9 mouse cellular contexts compared by ENCODE assay signal in genomic region chr7:89370917-89371316, GRCm38 (mm10). TPM values are rescaled to one million over a fixed set of nuclear protein-coding genes. Genes with fewer than 3 reads are reported as not detected.
DNase-seq lines count a peak whose midpoint lies in the region; ATAC-seq and TF ChIP-seq lines count a peak whose summit lies in the region.
"Had no signal": no experiment of that assay in that cellular context is flagged by ENCODE, and none has a peak within 500 bp of the region (broad histone marks: within the 10 kb centered on the region; RNA-seq: fewer than 3 reads in every experiment).

No protein-coding gene starts in this region.

- H3K4me1 ChIP-seq in embryonic facial prominence, embryonic 14.5 days (ENCODE audit: control insufficient read depth, insufficient read depth, low read length): no peaks in the 10 kb centered on the region
- H3K4me1 ChIP-seq in embryonic facial prominence, embryonic 10.5 days: peaks cover 14% of the 10 kb centered on the region
- H3K4me1 ChIP-seq in thymus, adult 2 months (replicated peaks; ENCODE audit: control insufficient read depth, insufficient read depth, low read length): no peaks in the 10 kb centered on the region
- H3K4me1 ChIP-seq in heart, embryonic 11.5 days (ENCODE audit: control insufficient read depth, insufficient read depth, low read length): peaks cover 26% of the 10 kb centered on the region
- no peaks in the 10 kb centered on the region for H3K4me1 ChIP-seq in midbrain, postnatal 0 days (ENCODE audit: insufficient read depth, low read length)
- H3K4me1 ChIP-seq in forebrain, embryonic 10.5 days: peaks cover 11% of the 10 kb centered on the region

- H3K27me3 ChIP-seq in embryonic facial prominence, embryonic 14.5 days (replicated peaks; ENCODE audit: control insufficient read depth, insufficient read depth, low read length): no peaks in the 10 kb centered on the region
- H3K27me3 ChIP-seq in embryonic facial prominence, embryonic 10.5 days (replicated peaks; ENCODE audit: low read depth, poor library complexity, severe bottlenecking): no peaks in the 10 kb centered on the region
- no peaks in the 10 kb centered on the region for H3K27me3 ChIP-seq in thymus, adult 2 months (ENCODE audit: control insufficient read depth, insufficient read depth, low read length)
- H3K27me3 ChIP-seq in heart, embryonic 11.5 days (ENCODE audit: control insufficient read depth, insufficient read depth, low read length): no peaks in the 10 kb centered on the region
- H3K27me3 ChIP-seq in midbrain, postnatal 0 days (ENCODE audit: insufficient read depth, low read length): 0 out of 2 replicates have a peak, but pooled peaks cover 1% of the 10 kb centered on the region
- H3K27me3 ChIP-seq in forebrain, embryonic 10.5 days (ENCODE audit: poor library complexity, severe bottlenecking): no peaks in the 10 kb centered on the region
- H3K27me3 ChIP-seq: megakaryocyte, embryonic 14.5 days had no signal

- H3K36me3 ChIP-seq in embryonic facial prominence, embryonic 14.5 days (ENCODE audit: control insufficient read depth, insufficient read depth, low read length): no peaks in the 10 kb centered on the region
- H3K36me3 ChIP-seq in embryonic facial prominence, embryonic 10.5 days (replicated peaks): no peaks in the 10 kb centered on the region
- H3K36me3 ChIP-seq in thymus, adult 2 months (ENCODE audit: control insufficient read depth, insufficient read depth, low read length): no peaks in the 10 kb centered on the region
- H3K36me3 ChIP-seq in heart, embryonic 11.5 days (ENCODE audit: control insufficient read depth, insufficient read depth, low read length): no peaks in the 10 kb centered on the region
- no peaks in the 10 kb centered on the region for H3K36me3 ChIP-seq in midbrain, postnatal 0 days (ENCODE audit: insufficient read depth, low read length)
- H3K36me3 ChIP-seq in forebrain, embryonic 10.5 days (replicated peaks): no peaks in the 10 kb centered on the region

- no peak for ATAC-seq in embryonic facial prominence, embryonic 14.5 days (ENCODE audit: low read depth)
- no peak for ATAC-seq in heart, embryonic 11.5 days (replicated peaks; ENCODE audit: insufficient number of reproducible peaks, low FRiP score, low TSS enrichment)
- no peak for ATAC-seq in midbrain, postnatal 0 days (ENCODE audit: low FRiP score)

- peak; percentile 76 for DNase-seq in embryonic facial prominence, embryonic 14.5 days (ENCODE audit: low spot score)
- DNase-seq in embryonic facial prominence, embryonic 10.5 days (ENCODE audit: low spot score): no peak
- peak; percentile 8 for DNase-seq in thymus, adult 2 months
- DNase-seq in thymus, adult 18-20 months: no peak
- peak; percentile 44 for DNase-seq in layer of hippocampus, adult 11-12 months (ENCODE audit: low spot score)
- DNase-seq in midbrain, postnatal 0 days (ENCODE audit: low spot score): peak; percentile 41
- DNase-seq in forebrain, embryonic 10.5 days (ENCODE audit: extremely low spot score, low spot score): no peak

- no peak overlapping the region for H3K9ac ChIP-seq in embryonic facial prominence, embryonic 14.5 days (ENCODE audit: low read depth, low read length)
- H3K9ac ChIP-seq in heart, embryonic 11.5 days (ENCODE audit: low read depth, low read length): no peak overlapping the region
- H3K9ac ChIP-seq in midbrain, postnatal 0 days (replicated peaks; ENCODE audit: low read length, poor library complexity, severe bottlenecking): no peak overlapping the region

- H3K4me3 ChIP-seq in embryonic facial prominence, embryonic 14.5 days (ENCODE audit: low read depth, low read length): no peak overlapping the region
- no peak overlapping the region for H3K4me3 ChIP-seq in embryonic facial prominence, embryonic 10.5 days
- H3K4me3 ChIP-seq in thymus, adult 2 months (ENCODE audit: control insufficient read depth, insufficient read depth, low read length): no peak overlapping the region
- no peak overlapping the region for H3K4me3 ChIP-seq in heart, embryonic 11.5 days (ENCODE audit: low read depth, low read length)
- H3K4me3 ChIP-seq in midbrain, postnatal 0 days (ENCODE audit: low read depth, low read length): no peak overlapping the region
- no peak overlapping the region for H3K4me3 ChIP-seq in forebrain, embryonic 10.5 days
- H3K4me3 ChIP-seq: megakaryocyte, embryonic 14.5 days had no signal

- no peak for TF ChIP-seq CTCF in thymus, adult 2 months (IDR thresholded peaks at IDR 0.05; ENCODE audit: borderline replicate concordance, control insufficient read depth, extremely low read depth, insufficient read depth, low read length, poor library complexity)
- TF ChIP-seq CTCF in midbrain, postnatal 0 days (IDR thresholded peaks at IDR 0.05): peak; percentile 56

- no peak overlapping the region for H3K4me2 ChIP-seq in embryonic facial prominence, embryonic 14.5 days (ENCODE audit: low read depth, low read length)
- H3K4me2 ChIP-seq in heart, embryonic 11.5 days: no peak overlapping the region
- no peak overlapping the region for H3K4me2 ChIP-seq in midbrain, postnatal 0 days (ENCODE audit: low read depth, low read length, poor library complexity, severe bottlenecking)

- no peak overlapping the region for H3K27ac ChIP-seq in embryonic facial prominence, embryonic 14.5 days (replicated peaks; ENCODE audit: low read depth, low read length)
- H3K27ac ChIP-seq in embryonic facial prominence, embryonic 10.5 days (replicated peaks): no peak overlapping the region
- H3K27ac ChIP-seq in thymus, adult 2 months (ENCODE audit: control insufficient read depth, insufficient read depth, low read length): no peak overlapping the region
- H3K27ac ChIP-seq in heart, embryonic 11.5 days (ENCODE audit: low read depth, low read length): 0 out of 2 replicates have a peak overlapping the region, but pooled peaks have one; percentile 12
- H3K27ac ChIP-seq in midbrain, postnatal 0 days (ENCODE audit: low read depth, low read length): no peak overlapping the region
- H3K27ac ChIP-seq in forebrain, embryonic 10.5 days: no peak overlapping the region

- WGBS in embryonic facial prominence, embryonic 14.5 days: 19% methylated on average over 1 of the region's 1 CpGs
- WGBS in embryonic facial prominence, embryonic 10.5 days: 57% methylated on average over 1 of the region's 1 CpGs
- WGBS in thymus, adult 2 months: 9% methylated on average over 1 of the region's 1 CpGs
- 9% methylated on average over 1 of the region's 1 CpGs for WGBS in heart, embryonic 11.5 days (ENCODE audit: insufficient replicate concordance)
- WGBS in midbrain, postnatal 0 days: 38% methylated on average over 1 of the region's 1 CpGs
- WGBS in forebrain, embryonic 10.5 days: 86% methylated on average over 1 of the region's 1 CpGs

- no peak for TF ChIP-seq POLR2A in thymus, adult 2 months (IDR thresholded peaks at IDR 0.05; ENCODE audit: control insufficient read depth, extremely low read depth, insufficient read depth, low read length, poor library complexity)

- no peaks in the 10 kb centered on the region for H3K9me3 ChIP-seq in embryonic facial prominence, embryonic 14.5 days (ENCODE audit: control insufficient read depth, low read length)
- H3K9me3 ChIP-seq in embryonic facial prominence, embryonic 10.5 days: no peaks in the 10 kb centered on the region
- H3K9me3 ChIP-seq in heart, embryonic 11.5 days (replicated peaks; ENCODE audit: control insufficient read depth, low read length): no peaks in the 10 kb centered on the region
- H3K9me3 ChIP-seq in midbrain, postnatal 0 days (ENCODE audit: low read length): no peaks in the 10 kb centered on the region
- H3K9me3 ChIP-seq in forebrain, embryonic 10.5 days: no peaks in the 10 kb centered on the region

RNA-seq across cellular contexts. Expression of gene Tmem135, which starts 33.1 kb away (rescaled TPM):
- 18.8 and 21.4 TPM in 2 replicates for polyA plus RNA-seq in embryonic facial prominence, embryonic 14.5 days (2014; fragmentation: Nextera tagmentation; extraction: Ambion mirVana)
- 15.8 and 18.0 TPM in 2 replicates for polyA plus RNA-seq in embryonic facial prominence, embryonic 10.5 days (2016; fragmentation: Nextera tagmentation; extraction: Ambion mirVana)
- polyA plus RNA-seq in thymus, adult 2 months (2012; rRNA removed): 47.6 and 75.4 TPM in 2 replicates
- 27.2 and 30.4 TPM in 2 replicates for polyA plus RNA-seq in heart, embryonic 11.5 days (2014; fragmentation: Nextera tagmentation; extraction: Ambion mirVana)
- 34.9 and 35.7 TPM in 2 replicates for total RNA-seq in midbrain, postnatal 0 days (2014; rRNA removed)
- polyA plus RNA-seq in midbrain, postnatal 0 days (2015; fragmentation: Nextera tagmentation; extraction: Ambion mirVana): 28.7 and 33.5 TPM in 2 replicates
- 16.1 and 16.5 TPM in 2 replicates for polyA plus RNA-seq in forebrain, embryonic 10.5 days (2016; fragmentation: Nextera tagmentation; extraction: Ambion mirVana)

RNA-seq across cellular contexts. Expression of gene Fzd4, which starts 33.2 kb away (rescaled TPM):
- polyA plus RNA-seq in embryonic facial prominence, embryonic 14.5 days (2014; fragmentation: Nextera tagmentation; extraction: Ambion mirVana): 20.2 and 21.8 TPM in 2 replicates
- polyA plus RNA-seq in embryonic facial prominence, embryonic 10.5 days (2016; fragmentation: Nextera tagmentation; extraction: Ambion mirVana): 10.2 and 11.5 TPM in 2 replicates
- 2.4 and 2.9 TPM in 2 replicates for polyA plus RNA-seq in thymus, adult 2 months (2012; rRNA removed)
- 9.8 and 12.1 TPM in 2 replicates for polyA plus RNA-seq in heart, embryonic 11.5 days (2014; fragmentation: Nextera tagmentation; extraction: Ambion mirVana)
- total RNA-seq in midbrain, postnatal 0 days (2014; rRNA removed): 3.9 and 4.4 TPM in 2 replicates
- 1.2 and 1.5 TPM in 2 replicates for polyA plus RNA-seq in midbrain, postnatal 0 days (2015; fragmentation: Nextera tagmentation; extraction: Ambion mirVana)
- polyA plus RNA-seq in forebrain, embryonic 10.5 days (2016; fragmentation: Nextera tagmentation; extraction: Ambion mirVana): 5.9 and 6.8 TPM in 2 replicates

Comparison
In these comparisons a context has a peak if more than half of its experiments do, and no peak if none do; other contexts are left out.
1. DNase-seq: peak in embryonic facial prominence, embryonic 14.5 days (single experiment), thymus, adult 2 months (single experiment), layer of hippocampus, adult 11-12 months (single experiment) and midbrain, postnatal 0 days (single experiment); none in embryonic facial prominence, embryonic 10.5 days (single experiment), thymus, adult 18-20 months (0 of 2) and forebrain, embryonic 10.5 days (single experiment).